Mouse (Mus musculus) gastrocnemius, postnatal 36 days (tissue): ENCODE data around the gene Tns1. TPM values are rescaled to one million over a fixed set of nuclear protein-coding genes. Genes with fewer than 3 reads are reported as not detected.
"Not testable (repeated sequence)": the region's sequence is repeated elsewhere in the genome, so short reads cannot be mapped to it uniquely, and the experiment has no call there.

Experiments used
- DNase-seq, 2 experiments: peaks; one replicate each; pipeline ENCODE4 v3.0.0; 2022
- intact Hi-C: fragments of 180-260 bp; cut with DNase I; formaldehyde crosslinking; loops from one replicate; pipeline ENCODE4 v1.15.1; 2025
- long read RNA-seq, 2 experiments: library from polyadenylated mRNA; stranded (forward); transcript quantifications; one replicate each; pipeline ENCODE4 v2.0.0; 2021
- total RNA-seq, 2 experiments: library from RNA; stranded (reverse); gene quantifications; 2 replicates each; pipeline ENCODE4 v1.2.3; 2021

Tns1 gene
- total RNA-seq = 100 to 1,000 TPM; 194 to 248 TPM
- long read RNA-seq, experiment 1, partial matches to known transcripts = 0 of 66 reads
- long read RNA-seq, experiment 1, other reads (novel, unspliced or antisense) = 66 of 66 reads
- long read RNA-seq, experiment 2, partial matches to known transcripts = 1 of 56 reads
- long read RNA-seq, experiment 2, other reads (novel, unspliced or antisense) = 55 of 56 reads

DNA sequence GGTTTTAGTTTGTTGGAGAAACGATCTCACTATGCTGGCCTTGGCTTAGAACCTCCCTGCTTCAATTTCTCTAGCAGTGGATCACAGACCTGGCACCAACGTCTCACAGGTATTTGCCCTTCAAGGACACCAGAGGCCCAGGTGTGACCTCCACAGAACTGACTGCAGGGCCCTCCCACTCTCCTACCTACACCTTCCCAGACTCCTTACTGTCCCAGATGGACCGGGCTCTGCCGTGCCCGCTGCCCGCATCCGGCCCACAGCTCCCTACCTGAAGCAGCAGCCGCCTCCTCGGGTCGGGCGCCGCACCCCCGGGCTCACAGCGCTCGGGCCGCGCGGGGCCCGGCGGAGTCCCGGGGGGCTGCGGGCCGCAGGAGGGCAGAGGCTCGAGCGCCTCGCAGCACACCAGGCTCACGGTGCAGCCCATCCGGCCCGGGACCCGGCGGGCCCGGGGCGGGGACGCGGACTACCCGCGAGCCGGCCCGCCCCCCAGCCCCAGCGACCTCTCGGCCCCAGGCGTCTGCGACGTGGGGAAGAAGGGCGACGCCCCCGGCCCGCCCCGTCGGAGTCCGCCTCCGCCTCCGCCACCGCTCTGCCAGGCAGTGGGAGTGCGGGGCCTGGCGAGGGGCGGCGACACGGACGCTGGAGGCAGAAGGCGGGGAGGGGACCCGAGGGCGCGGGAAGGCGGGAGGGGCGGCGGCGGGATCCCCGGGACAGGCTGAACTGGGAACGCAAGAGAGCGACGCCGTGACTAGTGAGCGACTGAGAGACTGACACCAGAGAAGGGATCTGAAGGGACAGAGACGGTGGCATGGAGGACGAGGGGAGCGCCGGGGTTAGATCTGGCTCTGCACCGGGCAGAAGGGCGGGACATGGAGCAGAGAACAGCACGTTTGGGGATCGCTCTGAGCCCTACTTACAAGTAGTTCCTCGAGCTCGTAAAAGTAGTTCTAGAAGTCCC, at the start of gene Tns1:
Gene Tns1 (minus strand): TSS at position 429 of the 961 bp plus-strand sequence.
- peak; percentile 31 to 35 for DNase-seq
- intact Hi-C loops = loop anchor here (5.0 kb wide), 2 partner anchors 37 to 142 kb away; no protein-coding TSS in a partner anchor

DNA sequence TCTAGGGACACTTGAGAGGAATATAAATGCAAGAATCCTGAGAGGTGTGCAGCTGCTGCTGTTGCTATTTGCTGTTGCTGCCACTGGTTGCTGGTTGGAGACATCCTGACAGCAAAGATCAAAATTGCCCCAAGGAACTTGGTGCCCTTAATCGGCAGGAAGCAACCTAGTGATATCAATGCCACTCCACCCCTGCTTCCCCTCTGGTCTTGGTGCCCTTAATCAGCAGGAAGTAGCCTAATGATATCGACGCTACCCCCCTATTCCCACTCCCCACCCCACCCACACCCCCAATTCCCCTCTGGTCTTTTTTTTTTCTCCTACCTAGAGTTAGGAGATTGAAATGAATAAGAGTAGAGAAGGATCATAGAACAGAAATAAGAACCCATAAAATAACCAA, 48.5 kb upstream of the Tns1 start:
- intact Hi-C loops = no loop called here
- no peak for DNase-seq

DNA sequence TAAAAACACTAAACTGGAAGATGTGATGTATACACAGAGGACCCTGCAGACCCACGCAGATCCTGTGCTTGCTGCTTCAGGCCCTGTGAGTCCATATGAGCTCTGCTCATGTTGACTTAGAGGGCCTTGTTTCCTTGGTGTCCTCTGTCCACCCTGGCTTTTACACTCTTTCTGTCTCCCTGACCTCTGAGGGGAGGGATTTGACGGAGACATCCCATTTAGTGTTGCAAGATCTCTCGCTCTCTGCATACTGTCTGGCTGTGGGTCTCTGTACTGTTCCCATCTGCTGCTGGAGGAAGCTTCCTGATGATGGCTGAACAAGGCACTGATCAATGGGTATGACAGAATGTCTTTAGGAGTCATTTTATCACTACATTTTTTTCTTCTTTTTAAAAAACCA, 45.5 kb upstream of the Tns1 start:
- no peak for DNase-seq
- intact Hi-C loops = no loop called here

DNA sequence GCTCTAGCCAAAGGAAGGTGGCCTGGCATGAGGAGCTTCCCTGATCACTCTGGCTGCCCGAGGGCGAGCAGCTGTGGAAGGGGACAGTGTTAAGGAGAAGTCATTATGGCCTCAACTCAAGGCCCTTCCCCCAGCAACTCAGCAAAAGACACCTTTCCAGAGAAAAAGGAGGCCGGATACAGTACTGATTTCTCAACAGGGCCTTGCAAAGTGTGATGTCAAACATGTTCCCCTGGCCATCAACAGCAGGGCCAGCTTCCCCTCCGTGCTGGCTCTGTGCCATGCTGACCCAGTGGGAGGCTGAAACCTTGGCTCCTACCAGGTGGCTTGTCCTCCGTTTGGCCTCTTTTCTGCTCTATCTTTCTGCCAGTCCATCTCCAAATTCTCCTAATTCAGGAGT, 42.9 kb upstream of the Tns1 start:
- DNase-seq = no peak
- intact Hi-C loops = no loop called here

DNA sequence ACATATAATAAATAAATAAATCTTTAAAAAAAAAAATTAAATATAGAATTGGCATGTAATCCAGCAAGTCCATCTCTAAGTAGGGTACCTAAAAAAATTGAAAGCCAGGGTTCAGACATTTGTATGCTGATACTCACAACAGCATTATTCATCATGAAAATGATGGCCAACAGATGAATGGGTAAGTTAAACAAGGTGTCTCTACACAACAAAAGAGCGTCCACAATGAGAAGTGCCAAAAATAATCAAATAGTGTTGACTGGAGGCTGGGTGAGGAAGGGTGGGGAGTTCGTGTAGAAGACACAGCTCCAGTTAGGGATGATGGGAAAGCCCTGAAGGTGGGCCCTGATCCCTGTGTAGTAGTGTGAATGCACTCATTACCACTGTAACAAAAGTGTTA, 35.8 kb upstream of the Tns1 start:
- DNase-seq = no peak
- intact Hi-C loops = no loop called here

DNA sequence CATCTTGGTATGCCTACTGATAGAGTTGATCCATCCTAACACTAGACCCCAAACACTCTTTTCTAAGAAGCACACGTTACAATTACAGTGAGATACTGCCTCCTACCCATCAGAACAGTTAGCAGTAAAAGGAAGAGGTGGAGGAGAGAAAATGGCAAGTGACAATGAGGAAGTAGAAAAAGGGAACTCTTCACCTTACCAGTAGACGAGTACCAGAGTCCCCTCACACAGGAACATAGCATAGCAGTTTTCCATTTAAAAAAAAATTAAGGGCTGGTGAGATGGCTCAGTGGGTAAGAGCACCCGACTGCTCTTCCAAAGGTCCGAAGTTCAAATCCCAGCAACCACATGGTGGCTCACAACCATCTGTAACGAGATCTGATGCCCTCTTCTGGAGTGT, 35.4 kb upstream of the Tns1 start:
- intact Hi-C loops, DNase-seq: not testable (repeated sequence)

DNA sequence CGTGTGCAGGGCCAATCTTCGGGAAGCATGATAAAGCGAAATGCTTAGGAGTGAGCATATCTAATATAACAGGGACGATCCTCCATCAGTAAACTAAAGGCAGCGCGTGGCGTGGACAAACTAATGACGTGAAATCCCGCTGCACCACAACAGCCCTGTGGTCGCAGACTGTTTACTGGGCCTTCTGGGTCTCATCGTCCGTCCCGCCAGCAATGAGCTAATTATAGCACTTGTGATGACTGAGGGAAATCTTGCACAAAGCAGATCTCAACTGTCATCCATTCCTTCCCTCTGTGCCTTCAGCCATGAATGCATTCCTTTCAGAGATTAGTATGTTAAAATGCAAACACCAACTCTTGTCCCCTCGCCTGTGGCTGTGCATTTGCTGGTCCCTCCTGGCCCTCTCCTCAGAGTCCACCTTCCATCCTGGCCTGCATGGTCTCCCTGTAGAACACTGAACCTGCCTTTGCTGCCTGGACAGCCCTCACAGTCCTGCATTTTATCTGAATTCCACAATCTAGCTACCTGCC, 32.2 kb upstream of the Tns1 start:
- no peak for DNase-seq
- intact Hi-C loops = no loop called here

DNA sequence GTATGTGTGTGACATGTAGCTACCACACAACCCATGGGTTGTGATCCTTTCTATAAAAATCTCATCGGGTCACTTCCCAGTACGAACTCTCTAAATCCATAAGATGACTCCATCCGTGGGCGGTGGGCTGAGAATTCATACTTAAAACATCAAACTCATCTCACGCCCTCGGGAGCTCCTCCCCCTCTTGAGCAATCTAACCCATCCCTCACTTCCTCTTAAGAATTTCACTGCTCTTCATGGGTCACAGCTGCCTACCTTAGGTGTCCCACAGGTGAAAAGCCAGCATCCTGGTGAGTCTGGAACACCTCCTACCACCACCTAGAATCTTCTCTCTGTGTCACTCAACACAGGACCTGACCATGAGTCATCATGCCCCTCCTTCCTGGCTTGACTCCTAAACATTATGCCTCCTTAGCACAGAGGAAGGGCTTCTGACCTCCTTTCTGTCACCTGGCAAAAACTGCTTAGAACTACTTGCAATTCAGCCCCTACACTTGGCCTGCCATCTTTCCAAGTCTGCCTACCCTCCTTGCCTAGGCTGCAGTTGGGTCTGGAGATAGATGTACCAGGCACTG, 31.3 kb upstream of the Tns1 start:
- intact Hi-C loops = no loop called here
- no peak for DNase-seq

DNA sequence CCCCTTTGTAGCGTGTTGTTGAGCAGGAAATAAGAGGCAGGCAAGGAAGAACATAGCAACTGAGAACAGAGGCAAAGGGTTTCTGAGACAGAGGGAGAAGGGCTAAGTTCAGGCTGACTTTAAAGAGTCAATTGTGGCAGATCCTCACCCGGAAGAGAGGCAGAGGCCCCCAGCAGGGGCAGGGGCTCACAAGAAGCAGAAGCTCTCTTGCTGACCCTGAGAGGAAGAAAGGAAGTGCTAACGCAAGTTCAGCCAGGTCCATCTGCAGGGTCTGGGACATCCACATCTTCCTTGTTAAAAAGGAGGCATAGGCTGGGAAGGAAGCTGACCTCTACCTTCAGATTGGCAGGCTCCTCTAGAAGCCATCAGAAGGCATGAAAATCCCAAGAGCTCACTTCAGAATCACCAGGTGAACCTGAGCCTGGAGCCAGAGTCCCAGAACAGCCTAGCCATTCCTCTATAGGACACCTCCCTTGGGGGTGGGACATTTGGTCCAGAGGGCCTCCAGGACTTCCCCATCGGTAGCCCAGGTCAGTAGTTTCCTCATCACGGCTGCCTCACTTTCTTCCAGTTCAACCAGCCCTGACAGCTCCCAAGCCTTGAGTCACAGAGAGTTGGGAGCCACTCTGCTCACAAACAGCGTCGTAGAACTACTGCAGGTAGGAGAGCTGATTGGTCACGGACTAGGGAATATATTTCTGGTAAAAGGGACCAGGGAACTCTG, 29.4 kb upstream of the Tns1 start, which contains the start of gene Cxcr2:
Gene Cxcr2 (plus strand): TSS at position 529 of the 724 bp plus-strand sequence.
- no peak for DNase-seq
- intact Hi-C loops = no loop called here

DNA sequence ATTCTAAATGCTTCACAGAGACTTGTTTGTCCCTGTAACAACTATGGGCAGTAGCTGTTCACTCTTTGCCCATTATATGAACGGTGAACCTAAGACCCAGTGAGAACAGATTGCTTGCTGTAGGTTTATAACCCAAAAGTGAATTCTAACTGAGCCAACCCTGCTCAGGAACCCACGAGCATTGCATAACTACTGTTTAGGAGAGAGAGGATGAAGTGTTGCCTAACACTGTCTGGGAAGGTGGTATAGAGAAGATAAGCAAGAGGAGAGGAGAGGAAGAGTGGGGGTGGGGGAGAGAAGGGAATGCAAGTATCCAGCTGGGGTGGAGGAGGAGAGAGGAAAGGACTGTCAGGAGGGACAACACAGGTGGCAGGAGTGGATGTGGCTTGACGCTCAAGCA, 26.8 kb upstream of the Tns1 start:
- DNase-seq = no peak
- intact Hi-C loops = no loop called here

DNA sequence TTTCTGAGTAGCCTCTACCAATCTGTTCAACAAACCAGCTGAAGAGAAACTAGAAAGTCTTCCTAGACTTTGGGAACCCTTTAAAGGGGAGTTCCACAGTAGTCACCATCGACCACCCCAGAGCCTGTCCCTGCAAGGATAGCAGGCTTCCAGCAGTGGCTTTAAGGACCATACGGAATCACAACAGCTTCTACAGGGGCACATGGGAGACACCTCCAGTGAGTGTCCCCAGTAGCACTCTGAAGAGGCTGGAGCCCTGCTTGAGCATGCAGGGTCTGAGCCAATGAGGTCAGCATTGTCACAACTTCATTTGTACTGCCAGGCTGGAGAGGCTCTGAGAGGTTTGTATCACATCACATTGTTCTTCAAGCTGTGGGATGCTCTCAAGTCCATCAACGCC, 25.9 kb upstream of the Tns1 start:
- intact Hi-C loops = no loop called here
- no peak for DNase-seq

DNA sequence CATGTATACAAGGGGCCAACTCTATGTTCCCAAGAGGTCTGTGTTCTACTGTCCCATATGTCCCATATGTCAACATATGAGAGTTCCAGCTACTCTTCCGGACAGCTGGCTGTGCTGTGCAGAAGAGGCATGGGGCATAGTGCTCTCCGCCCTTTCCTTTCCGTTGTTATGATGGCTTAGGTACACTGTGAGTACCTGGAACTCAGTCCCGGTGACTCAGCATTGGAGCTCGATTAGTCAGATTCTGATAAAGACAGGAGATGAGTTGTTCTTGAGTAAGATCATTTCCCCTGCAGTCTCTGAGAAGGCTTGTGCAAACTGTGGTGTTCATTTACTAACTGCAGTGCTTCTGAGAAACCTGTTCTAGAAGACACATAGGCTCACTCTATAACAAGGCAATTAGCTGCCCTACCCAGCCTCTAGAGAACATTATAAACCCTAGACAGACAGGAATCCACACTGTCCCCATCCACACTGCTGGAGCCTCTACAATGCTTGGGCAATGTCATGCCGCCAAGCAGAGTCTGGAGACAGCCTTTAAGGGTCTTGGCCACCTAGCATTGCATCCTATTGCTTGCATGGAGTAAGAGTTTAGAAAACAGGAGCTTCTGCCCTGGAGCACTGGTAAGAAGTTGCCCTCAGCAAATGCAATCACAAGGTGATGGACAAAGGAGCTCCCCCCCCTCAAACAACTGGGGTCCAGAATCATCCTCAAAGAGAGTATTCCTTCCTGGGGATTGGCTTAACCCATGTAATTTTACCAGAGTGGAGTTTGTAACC, 25.0 kb upstream of the Tns1 start:
- DNase-seq = no peak
- intact Hi-C loops = no loop called here

DNA sequence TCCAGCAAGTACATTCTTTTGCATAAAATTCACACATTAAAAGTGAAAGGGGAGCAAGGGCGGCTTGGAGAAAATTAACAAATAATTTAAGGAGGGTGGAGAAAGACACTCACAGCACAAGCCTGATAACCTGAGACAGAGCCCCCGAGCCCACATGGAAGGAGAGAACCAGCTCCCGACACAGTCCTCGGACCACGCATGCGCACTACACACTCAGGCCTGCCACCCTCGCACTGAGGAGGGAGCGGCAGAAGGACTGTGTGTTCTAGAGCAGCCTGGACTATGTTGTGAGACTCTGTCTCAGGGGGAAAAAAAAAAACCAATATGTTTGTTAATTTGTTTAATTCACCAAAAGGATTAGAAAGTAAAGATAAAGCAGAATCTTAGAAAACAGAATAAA, 17.5 kb upstream of the Tns1 start:
- intact Hi-C loops = no loop called here
- no peak for DNase-seq

DNA sequence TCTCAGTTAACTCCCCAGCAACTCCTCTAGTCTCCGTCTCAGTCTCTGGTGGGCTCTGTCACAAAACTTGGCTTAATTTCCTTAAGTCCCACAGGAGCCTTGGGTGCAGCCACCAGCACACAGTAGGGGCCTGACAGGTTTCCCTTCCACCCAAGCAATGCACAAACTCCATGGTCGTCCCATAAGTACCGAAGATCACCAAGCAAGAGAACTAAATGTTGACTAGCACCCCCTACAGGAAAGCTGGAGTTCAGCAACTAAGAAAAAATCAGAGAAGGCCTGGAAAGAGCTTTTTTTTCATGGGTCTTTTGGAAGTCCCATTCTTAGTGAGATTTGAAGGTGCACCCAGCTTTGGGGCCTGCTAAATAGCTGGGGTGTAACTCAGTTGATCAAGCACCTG, 15.2 kb upstream of the Tns1 start:
- intact Hi-C loops = no loop called here
- DNase-seq = no peak

DNA sequence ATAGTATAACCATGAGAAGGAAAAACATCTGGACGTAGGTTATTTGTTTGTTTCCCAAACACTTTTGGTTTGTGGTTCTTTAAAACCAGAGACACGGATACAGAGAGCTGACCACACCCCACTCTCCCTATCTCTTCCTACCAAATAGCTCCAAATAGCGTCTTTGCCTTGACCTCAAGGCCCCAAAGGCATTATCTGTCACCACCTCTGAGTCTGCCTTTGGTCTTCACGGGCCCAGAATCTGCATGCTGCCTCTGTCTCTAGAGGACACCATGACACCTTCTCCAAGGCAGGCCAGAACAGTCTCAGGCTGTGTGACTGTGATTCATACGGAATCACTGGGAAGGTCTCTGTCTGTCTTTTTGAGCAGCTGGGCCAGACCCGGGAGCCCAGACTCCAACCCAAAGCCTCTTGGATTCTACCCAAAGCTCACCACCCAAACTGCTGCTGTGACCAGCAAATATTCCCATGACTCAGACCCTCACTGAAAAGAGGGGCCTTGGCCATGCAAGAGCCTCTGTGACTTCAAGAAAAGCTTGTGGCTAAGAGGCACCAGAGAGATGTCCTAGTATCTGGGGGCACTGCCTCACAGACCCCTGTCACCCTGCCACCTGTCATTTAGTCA, 11.2 kb upstream of the Tns1 start:
- no peak for DNase-seq
- intact Hi-C loops = no loop called here

DNA sequence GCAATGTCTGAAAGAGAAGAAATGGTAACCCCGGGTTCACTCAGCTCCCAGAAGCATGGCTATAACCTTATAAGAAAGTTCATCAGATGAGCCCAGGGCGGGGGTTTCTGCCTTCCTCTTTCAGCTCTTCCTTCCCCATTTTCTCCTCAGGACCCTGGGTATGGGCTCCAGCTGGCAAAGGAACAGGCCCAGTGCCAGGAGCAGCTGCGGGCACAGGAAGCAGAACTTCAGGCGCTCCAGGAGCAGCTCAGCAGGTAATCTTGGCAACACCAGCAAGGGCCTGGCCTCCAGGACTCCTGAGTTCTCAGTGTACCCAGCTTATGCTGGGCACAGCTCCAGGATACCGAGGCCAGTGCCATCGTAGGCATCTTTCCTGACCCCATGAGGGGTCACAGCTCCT, 9.7 kb upstream of the Tns1 start:
- intact Hi-C loops = no loop called here

DNA sequence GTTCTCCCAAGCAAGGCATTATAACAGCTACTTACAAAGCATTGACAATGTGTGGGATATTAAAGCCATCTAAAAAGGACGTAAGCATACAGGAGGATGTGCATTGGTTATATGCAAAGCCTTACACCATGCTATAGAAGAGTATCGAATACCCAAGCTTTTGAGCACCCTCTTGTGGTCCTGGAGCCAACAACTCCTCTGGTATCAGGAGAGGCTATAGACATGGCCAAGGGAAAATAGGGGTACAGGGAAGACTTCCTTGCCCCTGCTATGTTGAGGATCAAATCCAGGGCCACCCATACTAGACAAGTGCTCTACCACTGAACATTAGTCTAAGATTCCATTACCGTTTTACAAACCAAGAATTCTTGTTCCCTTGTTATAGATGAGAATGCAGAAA, 7.8 kb upstream of the Tns1 start:
- no peak for DNase-seq
- intact Hi-C loops = no loop called here

More for the DNA sequence above, 9.7 kb upstream of the Tns1 start:
- DNase-seq = no peak

DNA sequence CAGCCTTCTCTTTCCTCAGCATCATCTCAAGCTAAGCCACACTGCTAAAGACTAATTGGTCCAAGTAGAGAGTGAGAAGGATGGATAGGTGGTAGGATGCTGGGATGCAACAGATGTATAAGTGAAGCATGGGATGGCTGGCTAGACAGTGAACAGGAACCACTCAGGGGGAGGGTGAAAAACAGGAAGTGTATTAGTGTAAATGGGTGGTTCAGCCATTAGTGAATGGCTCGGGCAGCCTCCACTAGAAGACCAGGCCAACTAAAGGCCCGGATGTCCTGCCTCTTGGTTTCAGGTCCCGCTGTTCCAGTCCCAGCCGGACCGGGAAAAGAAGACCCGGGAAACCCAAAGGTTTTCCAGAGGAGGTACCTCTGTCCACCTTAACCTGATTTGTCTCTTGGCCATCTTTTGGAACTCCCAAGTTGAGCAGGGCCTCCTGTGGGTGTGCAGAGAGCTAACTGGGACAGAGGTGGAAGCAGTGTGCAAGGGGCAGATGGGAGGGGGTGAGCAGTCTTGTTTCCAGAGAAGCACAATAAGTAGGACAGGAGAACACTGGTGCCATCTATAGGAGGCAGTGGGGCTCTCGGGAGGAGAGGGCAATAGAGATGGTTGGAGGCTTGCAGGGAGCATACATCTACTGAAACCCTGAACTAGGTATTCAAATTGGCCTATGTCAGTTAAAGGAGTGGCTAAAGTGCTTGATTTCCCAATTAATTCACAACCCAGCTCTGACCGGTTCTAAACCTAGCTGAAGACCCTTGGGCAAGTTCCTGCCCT, 6.8 kb upstream of the Tns1 start:
- DNase-seq = no peak
- intact Hi-C loops = loop anchor here (2.0 kb wide), 1 partner anchor 230 kb away; no protein-coding TSS in a partner anchor
